Mouse (Mus musculus): ENCODE results near the gene Olfr127. TPM values are rescaled to one million over a fixed set of nuclear protein-coding genes. Genes with fewer than 3 reads are reported as not detected.
"Not testable (repeated sequence)": the region's sequence is repeated elsewhere in the genome, so short reads cannot be mapped to it uniquely, and the experiment has no call there.

Gene Olfr127
- polyA plus RNA-seq (2012; rRNA removed) = not detected in 2 replicates

GRCm38 (mm10) chr17:37900137-37900536 lies at the start of gene Olfr127:
Gene Olfr127 (plus strand): TSS chr17:37900437.
- Histone ChIP-seq H3K4me1 (ENCODE audit: control insufficient read depth, insufficient read depth, low read length) (no peaks in the 10 kb centered on the region), H3K4me3 (replicated peaks; ENCODE audit: extremely low read depth, low read depth, low read length) (no peak within 1 kb of the TSS)
- TF ChIP-seq CTCF (IDR thresholded peaks at IDR 0.05; ENCODE audit: insufficient read depth, low read length) (no peak), POLR2A (IDR thresholded peaks at IDR 0.05; ENCODE audit: borderline replicate concordance, extremely low read depth, low read depth, low read length) (no peak)
- 64% methylated on average over 1 of the region's 1 CpGs for WGBS
- no peak for DNase-seq

- TF ChIP-seq POLR2A (IDR thresholded peaks at IDR 0.05; ENCODE audit: borderline replicate concordance, extremely low read depth, low read depth, low read length) = no peak
- TF ChIP-seq CTCF (IDR thresholded peaks at IDR 0.05; ENCODE audit: insufficient read depth, low read length) = no peak
- Histone ChIP-seq H3K4me1 (ENCODE audit: control insufficient read depth, insufficient read depth, low read length) (no peaks in the 10 kb centered on the region), H3K4me3 (replicated peaks; ENCODE audit: extremely low read depth, low read depth, low read length) (no peak overlapping the region)
- DNase-seq = no peak
- WGBS = 55% methylated on average over 2 of the region's 2 CpGs
These were observed 36.3 kb upstream of the Olfr127 start for GRCm38 (mm10) chr17:37863901-37864300.

- Histone ChIP-seq H3K4me1 (ENCODE audit: control insufficient read depth, insufficient read depth, low read length) (no peaks in the 10 kb centered on the region), H3K4me3 (replicated peaks; ENCODE audit: extremely low read depth, low read depth, low read length) (no peak overlapping the region)
- DNase-seq = no peak
- TF ChIP-seq CTCF (IDR thresholded peaks at IDR 0.05; ENCODE audit: insufficient read depth, low read length) = no peak
- no peak for TF ChIP-seq POLR2A (IDR thresholded peaks at IDR 0.05; ENCODE audit: borderline replicate concordance, extremely low read depth, low read depth, low read length)
- 24% methylated on average over 8 of the region's 8 CpGs for WGBS
These were observed 30.5 kb upstream of the Olfr127 start for GRCm38 (mm10) chr17:37869676-37870205.

GRCm38 (mm10) chr17:37873830-37874229 lies 26.4 kb upstream of the Olfr127 start:
- no peaks in the 10 kb centered on the region for H3K4me1 ChIP-seq (ENCODE audit: control insufficient read depth, insufficient read depth, low read length)
- no peak for DNase-seq
- 65% methylated on average over 3 of the region's 3 CpGs for WGBS
- TF ChIP-seq CTCF (IDR thresholded peaks at IDR 0.05; ENCODE audit: insufficient read depth, low read length) (no peak), POLR2A (IDR thresholded peaks at IDR 0.05; ENCODE audit: borderline replicate concordance, extremely low read depth, low read depth, low read length) (no peak)
- no peak overlapping the region for H3K4me3 ChIP-seq (replicated peaks; ENCODE audit: extremely low read depth, low read depth, low read length)

GRCm38 (mm10) chr17:37906821-37907220 lies 6.6 kb downstream of the Olfr127 start:
- WGBS = 56% methylated on average over 8 of the region's 8 CpGs
- not testable (repeated sequence) for H3K4me3 ChIP-seq (replicated peaks; ENCODE audit: extremely low read depth, low read depth, low read length); H3K4me1 ChIP-seq (ENCODE audit: control insufficient read depth, insufficient read depth, low read length); DNase-seq

GRCm38 (mm10) chr17:37920248-37920647 lies 20.0 kb downstream of the Olfr127 start, which contains the start of gene Olfr128:
Gene Olfr128 (plus strand): TSS chr17:37920548.
- no peak for DNase-seq
- Histone ChIP-seq H3K4me3 (replicated peaks; ENCODE audit: extremely low read depth, low read depth, low read length) (no peak within 1 kb of the TSS), H3K4me1 (ENCODE audit: control insufficient read depth, insufficient read depth, low read length) (no peaks in the 10 kb centered on the region)
- no peak for TF ChIP-seq POLR2A (IDR thresholded peaks at IDR 0.05; ENCODE audit: borderline replicate concordance, extremely low read depth, low read depth, low read length)
- no peak for TF ChIP-seq CTCF (IDR thresholded peaks at IDR 0.05; ENCODE audit: insufficient read depth, low read length)

- Histone ChIP-seq H3K4me1 (ENCODE audit: control insufficient read depth, insufficient read depth, low read length) (no peaks in the 10 kb centered on the region), H3K4me3 (replicated peaks; ENCODE audit: extremely low read depth, low read depth, low read length) (no peak within 1 kb of the TSS)
- DNase-seq = no peak
- no peak for TF ChIP-seq POLR2A (IDR thresholded peaks at IDR 0.05; ENCODE audit: borderline replicate concordance, extremely low read depth, low read depth, low read length)
- no peak for TF ChIP-seq CTCF (IDR thresholded peaks at IDR 0.05; ENCODE audit: insufficient read depth, low read length)
- 60% methylated on average over 2 of the region's 2 CpGs for WGBS
These were observed 52.7 kb downstream of the Olfr127 start, which contains the start of gene Olfr761 for GRCm38 (mm10) chr17:37952979-37953378. Gene Olfr761 (minus strand): TSS chr17:37953079.

Other genes with a start within 250 kb of the Olfr127 start
- not detected in 2 replicates for gene Olfr117, start 236.7 kb upstream of the Olfr127 start, polyA plus RNA-seq (2012; rRNA removed)
- not detected in 2 replicates for gene Olfr118, start 233.4 kb upstream of the Olfr127 start, polyA plus RNA-seq (2012; rRNA removed)
- gene Olfr119, start 203.9 kb upstream of the Olfr127 start, polyA plus RNA-seq (2012; rRNA removed) = not detected in 2 replicates
- not detected in 2 replicates for gene Olfr120, start 178.6 kb upstream of the Olfr127 start, polyA plus RNA-seq (2012; rRNA removed)
- gene Olfr121, start 151.6 kb upstream of the Olfr127 start, polyA plus RNA-seq (2012; rRNA removed) = not detected in 2 replicates
- gene Olfr122, start 131.8 kb upstream of the Olfr127 start, polyA plus RNA-seq (2012; rRNA removed) = not detected in 2 replicates
- gene Olfr123, start 106.9 kb upstream of the Olfr127 start, polyA plus RNA-seq (2012; rRNA removed) = not detected in 2 replicates
- not detected in 2 replicates for gene Olfr124, start 100.5 kb upstream of the Olfr127 start, polyA plus RNA-seq (2012; rRNA removed)
- gene Olfr125, start 67.5 kb upstream of the Olfr127 start, polyA plus RNA-seq (2012; rRNA removed) = not detected in 2 replicates
- gene Olfr126, start 53.0 kb upstream of the Olfr127 start, polyA plus RNA-seq (2012; rRNA removed) = not detected in 2 replicates
- gene Olfr128, start 20.1 kb downstream of the Olfr127 start, polyA plus RNA-seq (2012; rRNA removed) = not detected in 2 replicates
- not detected in 2 replicates for gene Olfr761, start 52.6 kb downstream of the Olfr127 start, polyA plus RNA-seq (2012; rRNA removed)
- gene Olfr129, start 159.6 kb downstream of the Olfr127 start, polyA plus RNA-seq (2012; rRNA removed) = not detected in 2 replicates
- gene Olfr130, start 163.5 kb downstream of the Olfr127 start, polyA plus RNA-seq (2012; rRNA removed) = not detected in 2 replicates
- gene Olfr131, start 188.3 kb downstream of the Olfr127 start, polyA plus RNA-seq (2012; rRNA removed) = not detected in 2 replicates
- gene Olfr132, start 234.1 kb downstream of the Olfr127 start, polyA plus RNA-seq (2012; rRNA removed) = not detected in 2 replicates
- gene Olfr133, start 244.8 kb downstream of the Olfr127 start, polyA plus RNA-seq (2012; rRNA removed) = not detected in 2 replicates

Measured in lung, adult 2 months (tissue).